Mouse (Mus musculus): ENCODE data around the gene Tmem198. TPM values are rescaled to one million over a fixed set of nuclear protein-coding genes. Genes with fewer than 3 reads are reported as not detected.

Tmem198 gene
- total RNA-seq, 4 experiments from 2014 or later = 62.4 to 70.5 (median 64.8) TPM

- no peak for DNase-seq (ENCODE audit: low spot score in 2 of 2)
Measured at GRCm38 (mm10) chr1:75516703-75517380, 37.5 kb downstream of the Tmem198 start.

- no peak for DNase-seq (ENCODE audit: low spot score in 2 of 2)
Measured at GRCm38 (mm10) chr1:75517984-75518383, 38.7 kb downstream of the Tmem198 start.

DNA sequence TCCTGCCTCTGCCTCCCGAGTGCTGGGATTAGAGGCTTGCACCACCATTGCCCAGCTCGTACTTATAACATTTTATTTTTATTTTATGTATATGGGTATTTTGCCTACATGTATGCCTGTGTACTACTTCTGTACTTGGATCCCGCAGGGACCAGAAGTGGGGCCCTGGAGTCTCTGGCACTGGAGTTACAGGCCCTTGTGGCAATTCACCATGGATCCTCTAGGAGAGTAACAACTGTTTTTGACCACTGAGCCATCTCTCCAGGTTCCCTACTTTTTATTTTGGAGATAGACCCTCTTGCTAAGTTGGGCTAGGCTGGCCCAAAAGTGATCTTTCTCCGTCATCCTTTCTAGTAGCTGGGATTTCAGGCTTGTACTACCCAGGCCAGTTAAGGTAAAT, 39.1 kb downstream of the Tmem198 start:
- DNase-seq (ENCODE audit: low spot score in 2 of 2) = no peak

DNA sequence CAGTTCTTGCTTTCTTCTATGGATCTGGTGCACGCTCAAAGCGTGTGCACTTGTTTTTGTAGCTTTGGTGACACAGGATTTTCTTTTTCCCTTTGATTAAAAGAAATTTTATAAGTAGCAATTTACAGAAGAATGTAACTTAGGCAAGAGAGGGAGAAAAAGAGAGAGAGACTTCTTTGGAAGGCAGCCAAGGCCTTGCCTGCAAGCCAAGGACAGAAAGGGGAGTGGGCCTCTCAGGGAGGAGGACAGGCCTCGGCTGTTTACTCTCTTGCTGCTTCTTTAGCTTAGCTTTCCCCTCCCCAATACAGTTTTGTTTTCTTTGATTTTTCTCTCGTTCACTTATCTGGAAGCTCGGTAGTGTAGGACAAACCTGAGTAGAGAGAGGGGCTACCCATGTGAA, 40.2 kb downstream of the Tmem198 start:
- no peak for DNase-seq (ENCODE audit: low spot score in 2 of 2)

DNA sequence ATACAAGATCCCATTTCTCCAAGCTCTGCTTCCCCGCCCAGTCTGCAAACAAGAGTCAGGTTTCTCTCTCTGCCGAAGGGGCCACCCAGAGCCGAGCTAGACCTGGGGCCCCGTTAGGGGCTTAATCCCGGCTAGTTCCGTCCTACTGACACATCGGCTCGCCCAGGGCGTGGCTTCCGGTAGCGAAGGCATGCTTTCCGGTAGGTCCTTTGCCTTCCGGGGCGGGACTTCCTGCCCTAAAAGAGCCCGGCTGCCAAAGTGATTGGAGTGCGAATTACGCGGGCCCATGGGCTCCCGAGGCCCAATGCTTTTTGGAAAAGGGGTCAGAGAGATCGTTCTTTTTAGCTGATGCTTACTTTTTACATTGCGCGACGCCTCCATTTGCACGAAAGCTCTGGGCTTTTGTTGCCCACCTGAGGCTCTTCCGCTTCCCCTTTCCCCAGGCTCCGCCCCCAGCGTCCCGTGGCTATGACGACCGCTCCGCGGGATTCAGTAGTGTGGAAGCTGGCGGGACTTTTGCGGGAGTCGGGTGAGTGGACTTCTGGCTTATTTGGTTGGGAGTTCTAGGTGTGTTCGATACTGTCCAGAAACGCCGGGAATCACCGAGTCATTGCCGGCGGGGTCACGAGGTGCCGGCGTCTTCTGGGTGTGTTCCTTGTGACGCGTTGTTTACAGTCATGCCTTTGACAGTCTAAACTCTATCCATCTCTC, 42.1 kb downstream of the Tmem198 start, which contains the start of gene Stk11ip:
Gene Stk11ip, plus strand, starts transcription at position 209 of the 711 bp plus-strand sequence.
- peak; percentile 91 to 92 for DNase-seq (ENCODE audit: low spot score in 2 of 2)

DNA sequence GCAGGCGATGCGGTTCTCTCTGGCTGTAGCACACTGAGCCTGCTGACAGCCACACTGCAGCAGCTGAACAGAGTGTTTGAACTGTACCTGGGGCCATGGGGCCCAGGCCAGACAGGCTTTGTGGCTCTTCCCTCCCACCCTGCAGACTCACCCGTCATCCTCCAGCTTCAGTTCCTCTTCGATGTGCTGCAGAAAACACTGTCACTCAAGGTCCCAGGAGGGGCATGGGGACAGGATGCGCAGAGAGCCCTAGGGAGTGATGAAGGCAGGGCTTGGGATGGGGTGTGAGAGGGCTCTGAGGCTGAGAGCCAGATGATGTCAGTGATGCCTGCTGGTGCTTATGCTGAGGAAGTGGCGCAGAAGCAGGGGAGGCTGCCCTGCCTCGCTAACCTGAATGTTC, 45.3 kb downstream of the Tmem198 start:
- no peak for DNase-seq (ENCODE audit: low spot score in 2 of 2)

- no peak for DNase-seq (ENCODE audit: low spot score in 2 of 2)
Measured at GRCm38 (mm10) chr1:75530546-75530945, 51.2 kb downstream of the Tmem198 start.

DNA sequence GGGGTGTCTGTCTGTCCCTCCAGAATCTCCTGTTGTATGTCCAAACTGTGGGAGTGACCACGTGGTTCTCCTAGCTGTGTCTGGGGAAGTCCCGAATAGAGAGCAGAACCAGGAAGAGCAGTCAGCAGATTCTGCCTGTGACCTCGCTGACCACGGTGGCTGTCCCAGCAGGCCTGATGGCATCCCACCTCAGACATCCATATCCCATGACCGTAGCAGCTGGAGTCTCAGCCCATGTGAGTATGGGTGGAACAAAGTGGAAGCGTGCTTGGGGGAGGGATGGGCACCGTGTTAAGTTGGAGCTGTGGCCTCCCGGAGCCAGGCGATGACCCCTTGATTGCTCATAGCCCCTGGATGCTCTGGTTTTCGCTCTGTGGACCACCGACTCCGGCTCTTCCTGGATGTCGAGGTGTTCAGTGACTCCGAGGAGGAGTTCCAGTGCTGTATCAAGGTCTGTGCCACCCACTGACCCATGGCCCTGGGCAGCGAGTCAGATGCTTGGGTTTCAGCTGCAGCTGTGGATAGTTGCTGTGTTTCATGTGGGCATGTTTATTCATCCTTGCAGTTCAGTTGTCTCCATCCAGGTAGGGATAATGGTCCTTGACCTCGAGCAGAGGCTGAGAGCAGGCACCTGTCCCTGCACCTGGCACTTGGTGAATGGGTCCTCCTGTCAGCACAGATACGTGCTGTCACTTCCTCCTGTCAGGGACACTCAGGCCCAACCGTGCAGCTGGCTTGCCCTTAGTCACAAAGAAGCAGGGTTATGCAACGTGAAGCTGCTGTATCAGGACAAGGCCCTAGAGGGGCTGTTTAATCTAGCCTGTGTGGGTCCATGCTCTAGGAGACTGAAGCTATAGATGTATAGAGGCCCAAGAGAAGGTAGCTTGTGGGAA, 53.2 kb downstream of the Tmem198 start:
- DNase-seq (ENCODE audit: low spot score in 2 of 2) = no peak

GRCm38 (mm10) chr1:75533325-75534252, 54.3 kb downstream of the Tmem198 start:
- DNase-seq (ENCODE audit: low spot score in 2 of 2) = no peak

Other genes starting within 250 kb of the Tmem198 start
- not detected for gene A630095N17Rik, start 247.4 kb upstream of the Tmem198 start, total RNA-seq (2022)
- 100 to 1,000 TPM in 3 of 4 experiments, 10 to 100 TPM in 1; 98.9 to 111 (median 108) TPM for gene Dnajb2, start 243.1 kb upstream of the Tmem198 start, total RNA-seq (2022)
- gene Ptprn, start 215.0 kb upstream of the Tmem198 start, total RNA-seq (2022) = 100 to 1,000 TPM; 411 to 436 (median 423) TPM
- gene Resp18, start 201.1 kb upstream of the Tmem198 start, total RNA-seq (2022) = 100 to 1,000 TPM; 166 to 203 (median 173) TPM
- 10 to 100 TPM; 56.5 to 63.2 (median 59.7) TPM for gene Dnpep, start 161.5 kb upstream of the Tmem198 start, total RNA-seq (2022)
- gene Des, start 119.2 kb upstream of the Tmem198 start, total RNA-seq (2022) = 1 to 10 TPM in 3 of 4 experiments, under 1 TPM in 1; 0.89 to 2.9 (median 1.8) TPM
- 100 to 1,000 TPM; 177 to 190 (median 187) TPM for gene Speg, start 104.2 kb upstream of the Tmem198 start, total RNA-seq (2022)
- 10 to 100 TPM; 48.0 to 64.9 (median 62.3) TPM for gene Gmppa, start 43.6 kb upstream of the Tmem198 start, total RNA-seq (2022)
- gene Asic4, start 29.1 kb upstream of the Tmem198 start, total RNA-seq (2022) = 10 to 100 TPM; 21.5 to 26.7 (median 25.1) TPM
- gene Chpf, start 225 bp upstream of the Tmem198 start, total RNA-seq (2022) = 10 to 100 TPM; 76.6 to 84.3 (median 80.0) TPM
- gene Obsl1, start 26.9 kb downstream of the Tmem198 start, total RNA-seq (2022) = 10 to 100 TPM; 25.9 to 30.7 (median 28.7) TPM
- gene Inha, start 27.5 kb downstream of the Tmem198 start, total RNA-seq (2022) = 10 to 100 TPM; 18.8 to 24.0 (median 21.0) TPM
- gene Stk11ip, start 42.0 kb downstream of the Tmem198 start, total RNA-seq (2022) = 10 to 100 TPM; 28.0 to 34.1 (median 32.2) TPM
- 100 to 1,000 TPM; 166 to 199 (median 181) TPM for gene Slc4a3, start 66.7 kb downstream of the Tmem198 start, total RNA-seq (2022)